Comparison of ENCODE assay signal across 10 mouse cellular contexts in the genomic region with DNA sequence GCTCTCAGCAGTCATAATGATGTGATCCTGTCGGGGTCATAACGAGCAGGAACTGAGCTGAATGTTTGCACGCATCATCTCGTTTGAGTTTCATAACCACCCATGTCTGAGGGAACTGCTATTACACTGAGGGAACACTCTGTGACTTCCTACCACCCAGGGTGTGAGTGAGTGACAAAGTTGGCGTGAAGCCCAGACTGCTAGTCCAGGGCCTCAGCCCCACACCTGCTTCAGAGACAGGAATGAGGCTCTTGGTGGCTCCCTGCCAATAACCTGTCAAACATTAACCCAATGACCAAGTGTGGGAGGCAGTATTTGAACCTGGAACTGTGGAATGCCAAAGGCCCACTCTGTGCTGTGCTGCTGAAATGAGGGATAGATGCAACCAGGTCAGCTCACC.
DNase-seq lines count a peak whose midpoint lies in the region; ATAC-seq and TF ChIP-seq lines count a peak whose summit lies in the region.
"Had no signal": no experiment of that assay in that cellular context is flagged by ENCODE, and none has a peak within 500 bp of the region (broad histone marks: within the 10 kb centered on the region; RNA-seq: fewer than 3 reads in every experiment).

No protein-coding gene starts in this region.

- H3K4me1 ChIP-seq in forebrain, embryonic 15.5 days = no peaks in the 10 kb centered on the region
- no peaks in the 10 kb centered on the region; the same call in 1 of the 2 replicates for H3K4me1 ChIP-seq in intestine, postnatal 0 days (replicated peaks; ENCODE audit: control insufficient read depth, insufficient read depth, low read length)
- H3K4me1 ChIP-seq in liver, embryonic 16.5 days (ENCODE audit: control insufficient read depth, low read depth, low read length) = peaks cover 3% of the 10 kb centered on the region; the same call in 1 of the 2 replicates
- no peaks in the 10 kb centered on the region; the same call in 1 of the 2 replicates for H3K4me1 ChIP-seq in stomach, embryonic 15.5 days
- H3K4me1 ChIP-seq: embryonic facial prominence, embryonic 12.5 days had no signal

- 31% methylated on average over 5 of the region's 5 CpGs for WGBS in forebrain, embryonic 15.5 days
- 20% methylated on average over 5 of the region's 5 CpGs for WGBS in intestine, postnatal 0 days
- 54% methylated on average over 5 of the region's 5 CpGs for WGBS in liver, embryonic 16.5 days (ENCODE audit: insufficient replicate concordance)
- whole genome bisulfite sequencing in stomach, embryonic 15.5 days = 25% methylated on average over 5 of the region's 5 CpGs

- no peak overlapping the region for H3K27ac ChIP-seq in forebrain, embryonic 15.5 days (replicated peaks)
- H3K27ac ChIP-seq in intestine, postnatal 0 days (ENCODE audit: low read depth, low read length) = peak overlapping the region; percentile 21; the same call in 1 of the 2 replicates
- H3K27ac ChIP-seq in liver, embryonic 16.5 days (ENCODE audit: low read length) = peak overlapping the region; percentile 66
- H3K27ac ChIP-seq in stomach, embryonic 15.5 days = peak overlapping the region; percentile 67
- H3K27ac ChIP-seq: embryonic facial prominence, embryonic 12.5 days had no signal

- ATAC-seq in forebrain, embryonic 15.5 days (replicated peaks) = peak; percentile 48; the same call in 1 of the 2 replicates
- peak; percentile 100 for ATAC-seq in intestine, postnatal 0 days
- peak; percentile 98 for ATAC-seq in liver, embryonic 16.5 days (ENCODE audit: low read depth)
- peak; percentile 96 for ATAC-seq in stomach, embryonic 15.5 days (ENCODE audit: insufficient read depth, low FRiP score, low read depth)

- peak; percentile 55 to 58 for DNase-seq in cerebellum, postnatal 10 days
- DNase-seq in cerebellum, adult 9-10 months = no peak
- DNase-seq in 416B (ENCODE audit: low read depth) = peak; percentile 62
- no peak for DNase-seq in embryo, embryonic 10.5 days (ENCODE audit: low spot score)

- no peak overlapping the region for H3K9ac ChIP-seq in forebrain, embryonic 15.5 days (replicated peaks)
- no peak overlapping the region for H3K9ac ChIP-seq in intestine, postnatal 0 days (ENCODE audit: low read depth, low read length)
- H3K9ac ChIP-seq in liver, embryonic 16.5 days (ENCODE audit: low read depth, low read length) = no peak overlapping the region
- no peak overlapping the region for H3K9ac ChIP-seq in stomach, embryonic 15.5 days
- H3K9ac ChIP-seq: embryonic facial prominence, embryonic 12.5 days had no signal

- H3K4me2 ChIP-seq in forebrain, embryonic 15.5 days (replicated peaks) = no peak overlapping the region
- H3K4me2 ChIP-seq in intestine, postnatal 0 days (replicated peaks; ENCODE audit: low read depth) = no peak overlapping the region
- no peak overlapping the region for H3K4me2 ChIP-seq in liver, embryonic 16.5 days (ENCODE audit: low read depth, low read length)
- H3K4me2 ChIP-seq in stomach, embryonic 15.5 days = no peak overlapping the region
- H3K4me2 ChIP-seq: embryonic facial prominence, embryonic 12.5 days had no signal

- no peaks in the 10 kb centered on the region for H3K9me3 ChIP-seq in forebrain, embryonic 15.5 days
- H3K9me3 ChIP-seq in intestine, postnatal 0 days (ENCODE audit: control insufficient read depth) = no peaks in the 10 kb centered on the region
- no peaks in the 10 kb centered on the region for H3K9me3 ChIP-seq in liver, embryonic 16.5 days (replicated peaks; ENCODE audit: control insufficient read depth, low read length)
- no peaks in the 10 kb centered on the region for H3K9me3 ChIP-seq in stomach, embryonic 15.5 days
- H3K9me3 ChIP-seq: embryonic facial prominence, embryonic 12.5 days had no signal

- no peaks in the 10 kb centered on the region for H3K36me3 ChIP-seq in forebrain, embryonic 15.5 days
- H3K36me3 ChIP-seq in intestine, postnatal 0 days (ENCODE audit: control insufficient read depth, insufficient read depth) = no peaks in the 10 kb centered on the region
- no peaks in the 10 kb centered on the region for H3K36me3 ChIP-seq in liver, embryonic 16.5 days (ENCODE audit: control insufficient read depth, insufficient read depth)
- no peaks in the 10 kb centered on the region for H3K36me3 ChIP-seq in stomach, embryonic 15.5 days
- H3K36me3 ChIP-seq: embryonic facial prominence, embryonic 12.5 days had no signal

- H3K4me3 ChIP-seq in forebrain, embryonic 15.5 days = no peak overlapping the region
- no peak overlapping the region for H3K4me3 ChIP-seq in intestine, postnatal 0 days (ENCODE audit: low read depth, low read length)
- no peak overlapping the region for H3K4me3 ChIP-seq in liver, embryonic 16.5 days (ENCODE audit: low read depth, low read length)
- no peak overlapping the region for H3K4me3 ChIP-seq in stomach, embryonic 15.5 days (replicated peaks)
- H3K4me3 ChIP-seq: embryonic facial prominence, embryonic 12.5 days; myocyte had no signal

- H3K27me3 ChIP-seq in forebrain, embryonic 15.5 days = no peaks in the 10 kb centered on the region
- H3K27me3 ChIP-seq in intestine, postnatal 0 days (replicated peaks; ENCODE audit: control insufficient read depth, insufficient read depth, low read length) = no peaks in the 10 kb centered on the region
- no peaks in the 10 kb centered on the region for H3K27me3 ChIP-seq in liver, embryonic 16.5 days (ENCODE audit: control insufficient read depth, insufficient read depth, low read depth, low read length)
- no peaks in the 10 kb centered on the region for H3K27me3 ChIP-seq in stomach, embryonic 15.5 days (replicated peaks)
- H3K27me3 ChIP-seq: embryonic facial prominence, embryonic 12.5 days had no signal

- no peak for TF ChIP-seq CTCF in intestine, postnatal 0 days (IDR thresholded peaks at IDR 0.05; ENCODE audit: low read depth)

Comparison
In these comparisons a context has a peak if more than half of its experiments do, and no peak if none do; other contexts are left out.
1. DNase-seq: peak in cerebellum, postnatal 10 days (2 of 2) and 416B (single experiment); none in cerebellum, adult 9-10 months (single experiment) and embryo, embryonic 10.5 days (single experiment).
2. ATAC-seq: peak in every context shown above with its lines; median percentile 100 in intestine, postnatal 0 days; 98 in liver, embryonic 16.5 days; 96 in stomach, embryonic 15.5 days; 48 in forebrain, embryonic 15.5 days.